Mouse (Mus musculus) intestine, embryonic 15.5 days (tissue): ENCODE results near the gene Meox2. TPM values are rescaled to one million over a fixed set of nuclear protein-coding genes. Genes with fewer than 3 reads are reported as not detected.

ENCODE experiments used
- ATAC-seq: fragments of 200-750 bp; cut with Nextera tagmentation; 2 replicates; pipeline ENCODE4 v1.8.0; 2017; ENCODE audit warnings: moderate TSS enrichment, moderate library complexity
- H3K27ac ChIP-seq: fragments of 300-500 bp; sonication (generic); 2 replicates; pipeline ENCODE4 v1.5.1; 2015; ENCODE audit warnings: mild to moderate bottlenecking, inconsistent platforms
- H3K27me3 ChIP-seq: fragments of 300-500 bp; sonication (generic); replicated peaks from 2 replicates; pipeline ENCODE4 v1.6.1; 2015; ENCODE audit warnings: inconsistent platforms
- H3K36me3 ChIP-seq: fragments of 300-500 bp; sonication (generic); 2 replicates; pipeline ENCODE4 v1.6.1; 2015; ENCODE audit warnings: inconsistent platforms
- H3K4me1 ChIP-seq: fragments of 300-500 bp; sonication (generic); replicated peaks from 2 replicates; pipeline ENCODE4 v1.6.1; 2015; ENCODE audit warnings: inconsistent platforms
- H3K4me2 ChIP-seq: fragments of 300-500 bp; sonication (generic); replicated peaks from 2 replicates; pipeline ENCODE4 v1.6.1; 2015; ENCODE audit warnings: mild to moderate bottlenecking, inconsistent platforms
- H3K4me3 ChIP-seq: fragments of 300-500 bp; sonication (generic); replicated peaks from 2 replicates; pipeline ENCODE4 v1.5.1; 2015; ENCODE audit warnings: inconsistent platforms
- H3K9ac ChIP-seq: fragments of 300-500 bp; sonication (generic); 2 replicates; pipeline ENCODE4 v1.6.1; 2015; ENCODE audit warnings: inconsistent platforms
- H3K9me3 ChIP-seq: fragments of 300-500 bp; sonication (generic); 2 replicates; pipeline ENCODE4 v1.6.1; 2016; ENCODE audit warnings: inconsistent platforms
- WGBS: fragments of 180-500 bp; shearing (Covaris S2); methylation state at CpG from one replicate; pipeline ENCODE4 v1.1.7; 2015; 5-methylcytosine and 5-hydroxymethylcytosine counted together
- polyA plus RNA-seq: library from polyadenylated mRNA; unstranded; fragments of >200 nt; fragmentation: Nextera tagmentation; extraction: Ambion mirVana; gene quantifications from 2 replicates; pipeline ENCODE4 v1.2.1, GENCODE M21; 2015

The Meox2 gene
- polyA plus RNA-seq, 1 experiment from 2014 or later: 2.6 TPM

DNA sequence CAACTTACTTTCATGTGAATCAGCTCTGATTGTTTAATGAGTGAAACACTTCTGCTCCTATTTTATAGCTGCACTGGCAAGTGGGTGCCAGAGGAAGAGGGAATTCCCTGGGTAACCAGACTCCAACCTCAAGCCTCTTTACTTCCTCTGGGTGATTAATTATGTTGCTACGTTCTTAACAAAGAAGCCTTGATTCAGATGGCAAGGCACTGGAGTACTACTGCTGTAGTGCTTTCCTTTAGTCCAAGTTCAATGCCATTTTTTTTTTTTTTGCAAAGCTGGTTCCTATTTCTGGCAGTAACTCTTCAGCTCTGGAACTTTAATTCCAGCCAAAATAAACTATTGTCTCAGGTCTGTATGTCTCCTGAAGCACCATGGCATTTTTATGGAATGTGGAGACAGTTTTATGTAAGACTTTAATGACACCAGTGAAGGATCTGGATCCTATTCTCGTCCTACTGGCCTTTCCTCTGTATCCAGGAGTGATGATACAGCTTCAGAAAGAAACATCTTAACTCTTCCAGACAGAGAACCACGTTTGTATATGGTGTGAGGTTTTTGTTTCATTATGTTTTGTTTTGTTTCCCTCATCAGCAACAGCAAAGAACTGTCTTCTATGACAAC, 33.9 kb downstream of the Meox2 start:
- no peaks in the 10 kb centered on the region for H3K4me1 ChIP-seq
- H3K27ac ChIP-seq: no peak overlapping the region
- H3K4me3 ChIP-seq: no peak overlapping the region
- ATAC-seq: no peak
- H3K4me2 ChIP-seq: no peak overlapping the region
- H3K9me3 ChIP-seq: no peaks in the 10 kb centered on the region
- no peaks in the 10 kb centered on the region for H3K36me3 ChIP-seq
- no peak overlapping the region for H3K9ac ChIP-seq
- no peaks in the 10 kb centered on the region for H3K27me3 ChIP-seq
- 27% methylated on average over 3 of the region's 3 CpGs for WGBS

DNA sequence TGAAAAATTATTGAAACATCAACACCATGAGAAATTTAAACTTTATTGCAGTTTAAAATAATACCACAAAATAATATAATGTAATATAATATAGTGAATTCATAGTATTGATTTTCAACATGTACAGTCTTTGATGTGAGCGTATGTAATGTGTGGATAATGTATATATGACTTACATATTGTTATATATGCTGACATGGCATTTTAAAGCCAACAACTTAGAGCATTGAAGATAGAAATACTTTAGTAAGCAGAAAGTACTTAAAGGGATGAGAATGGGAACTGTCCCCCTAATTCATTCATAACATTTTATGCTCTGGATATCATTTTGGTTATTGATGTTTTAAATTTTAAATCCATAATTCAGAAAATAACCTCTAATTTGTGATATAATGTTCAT, 35.5 kb downstream of the Meox2 start:
- Histone ChIP-seq H3K4me1 (no peaks in the 10 kb centered on the region), H3K9ac (no peak overlapping the region), H3K27ac (no peak overlapping the region), H3K36me3 (no peaks in the 10 kb centered on the region), H3K4me2 (no peak overlapping the region), H3K9me3 (no peaks in the 10 kb centered on the region), H3K27me3 (no peaks in the 10 kb centered on the region), H3K4me3 (no peak overlapping the region)
- ATAC-seq: no peak
- 94% methylated on average over 1 of the region's 1 CpGs for WGBS

- ATAC-seq: no peak
- no peaks in the 10 kb centered on the region for H3K4me1 ChIP-seq
Observed at GRCm38 (mm10) chr12:37167742-37168141, 59.4 kb downstream of the Meox2 start.

GRCm38 (mm10) chr12:37173324-37173723, 65.0 kb downstream of the Meox2 start:
- Histone ChIP-seq H3K27ac (no peak overlapping the region), H3K4me3 (no peak overlapping the region)

More at GRCm38 (mm10) chr12:37167742-37168141, 59.4 kb downstream of the Meox2 start:
- Histone ChIP-seq H3K9me3 (no peaks in the 10 kb centered on the region), H3K4me2 (no peak overlapping the region), H3K4me3 (no peak overlapping the region), H3K9ac (no peak overlapping the region), H3K27me3 (no peaks in the 10 kb centered on the region), H3K27ac (no peak overlapping the region), H3K36me3 (no peaks in the 10 kb centered on the region)

GRCm38 (mm10) chr12:37183689-37184088, 75.3 kb downstream of the Meox2 start:
- no peaks in the 10 kb centered on the region for H3K4me1 ChIP-seq
- no peak overlapping the region for H3K27ac ChIP-seq
- no peak overlapping the region for H3K4me2 ChIP-seq
- no peak for ATAC-seq
- no peak overlapping the region for H3K9ac ChIP-seq
- H3K27me3 ChIP-seq: no peaks in the 10 kb centered on the region
- no peaks in the 10 kb centered on the region for H3K36me3 ChIP-seq
- H3K4me3 ChIP-seq: no peak overlapping the region
- H3K9me3 ChIP-seq: no peaks in the 10 kb centered on the region

More at GRCm38 (mm10) chr12:37173324-37173723, 65.0 kb downstream of the Meox2 start:
- ATAC-seq: peak; percentile 47; the same call in 1 of the 2 replicates
- Histone ChIP-seq H3K9ac (no peak overlapping the region), H3K9me3 (no peaks in the 10 kb centered on the region), H3K27me3 (no peaks in the 10 kb centered on the region), H3K4me2 (no peak overlapping the region), H3K4me1 (no peaks in the 10 kb centered on the region), H3K36me3 (no peaks in the 10 kb centered on the region)
- WGBS: 91% methylated on average over 3 of the region's 3 CpGs

DNA sequence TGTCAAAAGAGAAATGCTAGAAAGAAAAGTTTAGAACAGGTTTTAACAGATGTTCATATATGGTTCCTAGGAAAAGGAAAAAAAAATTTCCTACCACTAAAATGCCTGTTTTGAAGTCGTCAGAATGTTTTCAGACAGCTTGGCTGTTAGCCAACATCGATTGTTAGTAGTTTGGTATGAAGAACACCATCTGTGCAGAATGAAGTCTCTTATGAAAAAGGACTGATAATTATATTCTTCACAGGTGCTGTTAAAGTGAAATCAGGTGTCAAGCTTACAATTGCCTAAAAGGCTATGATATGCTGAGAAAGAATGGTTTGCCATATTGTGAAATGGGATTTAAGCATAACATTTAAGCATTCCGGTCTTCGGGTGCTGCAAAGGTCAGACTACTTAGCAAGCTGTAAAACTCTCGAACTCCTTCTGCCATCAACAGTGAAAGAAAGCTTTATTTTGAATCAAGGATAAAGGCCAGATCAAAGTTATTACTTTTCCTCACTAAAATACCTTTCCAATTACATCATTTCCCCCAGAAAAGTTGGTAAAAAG, 80.7 kb downstream of the Meox2 start:
- no peaks in the 10 kb centered on the region for H3K27me3 ChIP-seq
- no peak overlapping the region for H3K4me2 ChIP-seq
- WGBS: 36% methylated on average over 5 of the region's 5 CpGs
- H3K36me3 ChIP-seq: no peaks in the 10 kb centered on the region
- no peak for ATAC-seq
- H3K9ac ChIP-seq: no peak overlapping the region
- no peak overlapping the region for H3K27ac ChIP-seq
- no peaks in the 10 kb centered on the region for H3K9me3 ChIP-seq
- H3K4me1 ChIP-seq: no peaks in the 10 kb centered on the region
- no peak overlapping the region for H3K4me3 ChIP-seq

Other genes with a start within 250 kb of the Meox2 start
- gene Agmo, start 133.1 kb downstream of the Meox2 start, polyA plus RNA-seq: 2.2 and 3.1 TPM in 2 replicates